In the genomic region with DNA sequence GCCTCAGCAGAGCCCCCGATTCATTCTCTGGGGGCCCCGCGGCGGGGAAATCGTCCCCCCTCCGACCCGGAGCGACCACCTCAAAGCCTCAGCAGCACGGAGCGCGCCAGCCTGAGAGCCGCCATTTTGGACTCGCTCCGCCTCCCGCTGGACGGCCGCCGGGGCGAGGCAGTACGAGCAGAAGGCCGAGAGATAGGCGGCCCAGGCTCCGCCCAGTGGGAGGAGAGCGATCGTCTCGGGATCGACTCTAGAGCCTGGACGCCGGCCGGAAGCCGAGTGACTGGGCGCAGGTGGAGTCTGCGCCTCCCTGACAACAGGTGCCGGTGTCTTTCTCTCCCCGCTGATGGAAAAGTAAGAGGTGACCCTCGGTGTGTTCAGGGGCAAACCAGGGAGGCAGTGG, we compare ENCODE assay signal across 8 mouse cellular contexts. TPM values are rescaled to one million over a fixed set of nuclear protein-coding genes. Genes with fewer than 3 reads are reported as not detected.
A peak's percentile ranks its signal among the peaks of the same experiment; 100 is the strongest.
DNase-seq lines count a peak whose midpoint lies in the region; ATAC-seq and TF ChIP-seq lines count a peak whose summit lies in the region.

A gene (minus strand): TSS at position 136 of the 400 bp plus-strand sequence.

- H3K9me3 ChIP-seq in E14TG2a.4 (ENCODE audit: low read length) = no peaks in the 10 kb centered on the region
- no peaks in the 10 kb centered on the region for H3K9me3 ChIP-seq in forebrain, embryonic 13.5 days (replicated peaks)
- H3K9me3 ChIP-seq in neural tube, embryonic 15.5 days (replicated peaks) = no peaks in the 10 kb centered on the region

- H3K4me1 ChIP-seq in E14TG2a.4 (replicated peaks; ENCODE audit: low read depth, low read length) = peaks cover 19% of the 10 kb centered on the region
- H3K4me1 ChIP-seq in forebrain, embryonic 13.5 days = peaks cover 22% of the 10 kb centered on the region
- peaks cover 20% of the 10 kb centered on the region for H3K4me1 ChIP-seq in neural tube, embryonic 15.5 days

- no peaks in the 10 kb centered on the region for H3K27me3 ChIP-seq in E14TG2a.4 (ENCODE audit: insufficient read depth, low read length)
- H3K27me3 ChIP-seq in forebrain, embryonic 13.5 days = no peaks in the 10 kb centered on the region
- H3K27me3 ChIP-seq in neural tube, embryonic 15.5 days (replicated peaks) = no peaks in the 10 kb centered on the region

- no peaks in the 10 kb centered on the region for H3K36me3 ChIP-seq in E14TG2a.4 (ENCODE audit: insufficient read depth, low read length)
- peaks cover 5% of the 10 kb centered on the region; the same call in 1 of the 2 replicates for H3K36me3 ChIP-seq in forebrain, embryonic 13.5 days (ENCODE audit: poor library complexity, severe bottlenecking)
- H3K36me3 ChIP-seq in neural tube, embryonic 15.5 days = no peaks in the 10 kb centered on the region

- TF ChIP-seq CTCF in E14TG2a.4 (conservative IDR thresholded peaks at IDR 0.05; ENCODE audit: low read length) = no peak

- H3K27ac ChIP-seq in forebrain, embryonic 13.5 days = peak within 1 kb of the TSS; percentile 48; the same call in 1 of the 2 replicates
- H3K27ac ChIP-seq in neural tube, embryonic 15.5 days (replicated peaks) = peak within 1 kb of the TSS; percentile 76

- ATAC-seq in forebrain, embryonic 13.5 days = peak; percentile 97
- ATAC-seq in neural tube, embryonic 15.5 days (ENCODE audit: low FRiP score) = peak; percentile 96

- peak; percentile 91 for DNase-seq in c-Kit-positive CD71-positive TER-119-positive erythroid progenitor cells, embryonic 14.5 days (ENCODE audit: low spot score)
- DNase-seq in heart, postnatal 14 days = peak; percentile 95 to 97
- DNase-seq in layer of hippocampus, adult 11-12 months (ENCODE audit: low spot score) = peak; percentile 91
- DNase-seq in lung, adult 18-20 months = peak; percentile 94 to 95
- peak; percentile 95 for DNase-seq in testis, postnatal 14 days (ENCODE audit: low spot score)

- H3K9ac ChIP-seq in forebrain, embryonic 13.5 days = peak within 1 kb of the TSS; percentile 88
- H3K9ac ChIP-seq in neural tube, embryonic 15.5 days (replicated peaks) = peak within 1 kb of the TSS; percentile 76

- H3K4me3 ChIP-seq in E14TG2a.4 (replicated peaks; ENCODE audit: low read length) = peak within 1 kb of the TSS; percentile 99
- H3K4me3 ChIP-seq in forebrain, embryonic 13.5 days = peak within 1 kb of the TSS; percentile 97
- H3K4me3 ChIP-seq in neural tube, embryonic 15.5 days (replicated peaks) = peak within 1 kb of the TSS; percentile 93

- WGBS in forebrain, embryonic 13.5 days = under 1% methylated on average over 36 of the region's 36 CpGs
- WGBS in neural tube, embryonic 15.5 days = under 1% methylated on average over 36 of the region's 36 CpGs

- peak within 1 kb of the TSS; percentile 94 for H3K4me2 ChIP-seq in forebrain, embryonic 13.5 days
- H3K4me2 ChIP-seq in neural tube, embryonic 15.5 days = peak within 1 kb of the TSS; percentile 87

- intact Hi-C loops in heart, postnatal 14 days (cut with DNase I) = no loop called here

RNA-seq across cellular contexts. Expression of the gene that starts here (rescaled TPM):
- polyA plus RNA-seq in forebrain, embryonic 13.5 days (2015; fragmentation: Nextera tagmentation; extraction: Ambion mirVana) = 17.7 and 17.9 TPM in 2 replicates
- 1 to 10 TPM; 7.3 to 9.5 TPM for total RNA-seq in heart, postnatal 14 days (2021)
- polyA plus RNA-seq in neural tube, embryonic 15.5 days (2015; fragmentation: Nextera tagmentation; extraction: Ambion mirVana) = 12.0 and 13.1 TPM in 2 replicates

Comparison
In these comparisons a context has a peak if more than half of its experiments do, and no peak if none do; other contexts are left out.
1. Peak in every context shown above with its lines: DNase-seq, ATAC-seq, H3K4me3 ChIP-seq and H3K27ac ChIP-seq.